Mouse (Mus musculus) sigmoid colon, adult 10 weeks (tissue): ENCODE data around the gene Kcne2. TPM values are rescaled to one million over a fixed set of nuclear protein-coding genes. Genes with fewer than 3 reads are reported as not detected.

Source experiments
- polyA plus RNA-seq: library from polyadenylated mRNA; stranded (reverse); fragments of 350-450 nt; fragmentation: Illumina TruSeq; extraction: RNeasy Lipid Tissue Mini Kit (QIAGEN cat#74804); gene quantifications from one replicate; pipeline ENCODE4 v1.2.3, GENCODE M21; 2014; ENCODE audit warnings: low read depth, low replicate concordance

The Kcne2 gene
- polyA plus RNA-seq: 2.1 TPM

DNA sequence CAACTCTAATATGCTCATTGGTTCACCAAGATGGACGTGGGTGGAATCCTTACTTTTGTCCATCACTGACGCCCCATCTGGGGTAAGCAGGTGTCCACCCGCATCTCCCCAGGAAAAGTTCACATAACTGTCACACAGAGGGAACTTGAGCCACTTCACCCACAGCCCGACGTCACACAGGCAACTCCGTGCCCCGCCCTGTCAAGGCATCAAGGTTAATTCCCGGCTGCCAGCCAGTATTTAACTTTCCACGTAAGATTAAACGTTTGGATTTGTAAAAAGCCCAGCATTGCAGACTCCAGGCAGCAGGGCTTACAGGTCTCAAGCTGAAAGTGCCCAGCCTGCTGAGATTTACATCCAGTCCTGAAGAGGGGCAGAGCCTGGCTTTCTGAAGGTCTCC lies at the start of gene Kcne2:
TSS of gene Kcne2 (plus strand) at position 289 of the 400 bp plus-strand sequence.

GRCm38 (mm10) chr16:92300649-92301411 lies 8.6 kb downstream of the Kcne2 start, which contains the start of gene Smim11:
TSS of gene Smim11 (plus strand) at chr16:92301286.

GRCm38 (mm10) chr16:92321341-92321740 lies 29.2 kb downstream of the Kcne2 start, which contains the start of gene Fam243:
TSS of gene Fam243 (minus strand) at chr16:92321441.

Other genes with a start within 250 kb of the Kcne2 start
- gene Mrps6, start 234.1 kb upstream of the Kcne2 start, polyA plus RNA-seq: 128 TPM
- gene Gm49711, start 234.1 kb upstream of the Kcne2 start, polyA plus RNA-seq: not detected
- gene Slc5a3, start 234.1 kb upstream of the Kcne2 start, polyA plus RNA-seq: 37.3 TPM
- gene Smim11, start 8.9 kb downstream of the Kcne2 start, polyA plus RNA-seq: 88.5 TPM
- gene Fam243, start 29.1 kb downstream of the Kcne2 start, polyA plus RNA-seq: not detected
- not detected for gene Kcne1, start 67.1 kb downstream of the Kcne2 start, polyA plus RNA-seq
- 16.2 TPM for gene Rcan1, start 178.5 kb downstream of the Kcne2 start, polyA plus RNA-seq
- gene Clic6, start 193.3 kb downstream of the Kcne2 start, polyA plus RNA-seq: 43.5 TPM